Mouse (Mus musculus) heart, embryonic 15.5 days (tissue): ENCODE results near the gene Stox2. TPM values are rescaled to one million over a fixed set of nuclear protein-coding genes. Genes with fewer than 3 reads are reported as not detected.

Experiments used
- ATAC-seq: fragments of 200-750 bp; cut with Nextera tagmentation; replicated peaks from 2 replicates; pipeline ENCODE4 v1.8.0; 2017; ENCODE audit warnings: low read depth, moderate TSS enrichment; ENCODE audit not compliant: insufficient number of reproducible peaks, insufficient read depth, low FRiP score
- H3K27ac ChIP-seq: fragments of 300-500 bp; sonication (generic); 2 replicates; pipeline ENCODE4 v1.5.1; 2015; ENCODE audit warnings: mild to moderate bottlenecking, inconsistent platforms
- H3K27me3 ChIP-seq: fragments of 300-500 bp; sonication (generic); 2 replicates; pipeline ENCODE4 v1.6.1; 2015; ENCODE audit warnings: inconsistent platforms
- H3K36me3 ChIP-seq: fragments of 300-500 bp; sonication (generic); 2 replicates; pipeline ENCODE4 v1.6.1; 2015; ENCODE audit warnings: mild to moderate bottlenecking, inconsistent platforms
- H3K4me1 ChIP-seq: fragments of 300-500 bp; sonication (generic); replicated peaks from 2 replicates; pipeline ENCODE4 v1.6.1; 2015; ENCODE audit warnings: inconsistent platforms
- H3K4me2 ChIP-seq: fragments of 300-500 bp; sonication (generic); 2 replicates; pipeline ENCODE4 v1.6.1; 2015; ENCODE audit warnings: inconsistent platforms, mild to moderate bottlenecking, moderate library complexity
- H3K4me3 ChIP-seq: fragments of 300-500 bp; sonication (generic); 2 replicates; pipeline ENCODE4 v1.5.1; 2015; ENCODE audit warnings: mild to moderate bottlenecking, inconsistent platforms
- H3K9ac ChIP-seq: fragments of 300-500 bp; sonication (generic); 2 replicates; pipeline ENCODE4 v1.6.1; 2015; ENCODE audit warnings: mild to moderate bottlenecking, inconsistent platforms
- H3K9me3 ChIP-seq: fragments of 300-500 bp; sonication (generic); replicated peaks from 2 replicates; pipeline ENCODE4 v1.6.1; 2016; ENCODE audit warnings: inconsistent platforms
- WGBS: fragments of 180-500 bp; shearing (Covaris S2); methylation state at CpG from one replicate; pipeline ENCODE4 v1.1.7; 2015; ENCODE audit warnings: mixed read lengths; 5-methylcytosine and 5-hydroxymethylcytosine counted together
- polyA plus RNA-seq: library from polyadenylated mRNA; unstranded; fragments of >200 nt; fragmentation: Nextera tagmentation; extraction: Ambion mirVana; gene quantifications from 2 replicates; pipeline ENCODE4 v1.2.1, GENCODE M21; 2015

Gene Stox2
- polyA plus RNA-seq, 1 experiment from 2014 or later = 8.7 TPM

DNA sequence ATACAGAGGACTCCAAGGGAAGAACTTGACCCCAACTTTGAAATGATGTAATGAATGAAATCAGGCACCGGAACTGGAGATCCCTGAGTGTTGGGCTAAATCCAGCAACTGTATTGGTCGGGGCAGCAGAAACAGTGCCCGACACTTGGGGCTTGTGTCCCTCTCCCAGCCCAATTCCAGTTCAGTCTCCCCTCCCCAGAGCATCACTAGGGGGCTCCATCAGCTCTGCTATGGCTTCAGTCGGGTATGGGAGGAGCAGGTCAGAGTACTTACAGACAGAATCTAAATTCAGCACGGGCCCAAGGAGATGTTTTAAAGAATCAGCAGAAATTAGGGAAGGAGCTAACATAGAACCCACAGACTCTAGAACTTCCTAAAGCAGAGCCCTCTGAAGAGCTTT, 240.7 kb downstream of the Stox2 start:
- no peak overlapping the region for H3K4me2 ChIP-seq
- 80% methylated on average over 5 of the region's 5 CpGs for WGBS
- ATAC-seq = no peak

DNA sequence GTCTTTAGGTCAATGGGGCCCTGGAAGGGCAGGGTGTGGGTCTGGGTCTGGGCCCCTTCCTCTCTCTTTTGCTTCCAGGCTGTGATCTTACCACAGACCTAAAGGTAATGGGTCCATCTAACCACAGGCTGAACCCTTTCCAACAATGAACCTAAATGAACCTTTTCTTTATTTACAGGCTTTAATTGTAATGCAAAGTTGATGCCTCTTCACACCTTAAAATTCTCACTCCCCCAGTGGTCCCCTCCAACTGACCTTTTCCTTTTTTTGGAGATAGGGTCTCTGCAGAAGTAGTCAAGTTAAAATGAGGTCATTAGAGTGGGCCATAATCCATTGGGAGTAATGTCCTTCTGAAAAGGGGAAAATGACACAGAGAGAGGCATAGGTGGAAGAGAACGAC, 249.8 kb downstream of the Stox2 start:
- no peaks in the 10 kb centered on the region for H3K9me3 ChIP-seq
- WGBS = 88% methylated on average over 1 of the region's 1 CpGs
- ATAC-seq = no peak
- no peak overlapping the region for H3K9ac ChIP-seq
- H3K27me3 ChIP-seq = no peaks in the 10 kb centered on the region
- no peak overlapping the region for H3K27ac ChIP-seq
- peaks cover 24% of the 10 kb centered on the region for H3K36me3 ChIP-seq
- H3K4me3 ChIP-seq = no peak overlapping the region
- no peaks in the 10 kb centered on the region for H3K4me1 ChIP-seq
- no peak overlapping the region for H3K4me2 ChIP-seq

More for the DNA sequence above, 240.7 kb downstream of the Stox2 start:
- Histone ChIP-seq H3K9ac (no peak overlapping the region), H3K9me3 (no peaks in the 10 kb centered on the region; the same call in 1 of the 2 replicates), H3K4me1 (peaks cover 17% of the 10 kb centered on the region), H3K27me3 (no peaks in the 10 kb centered on the region), H3K27ac (no peak overlapping the region), H3K4me3 (no peak overlapping the region), H3K36me3 (0 out of 2 replicates have a peak, but pooled peaks cover 3% of the 10 kb centered on the region)

GRCm38 (mm10) chr8:47193321-47193996, 252.7 kb downstream of the Stox2 start:
- Histone ChIP-seq H3K27me3 (no peaks in the 10 kb centered on the region), H3K4me1 (no peaks in the 10 kb centered on the region), H3K27ac (no peak overlapping the region), H3K4me3 (no peak overlapping the region), H3K36me3 (peaks cover 27% of the 10 kb centered on the region), H3K9me3 (no peaks in the 10 kb centered on the region), H3K9ac (no peak overlapping the region), H3K4me2 (no peak overlapping the region)
- ATAC-seq = no peak
- WGBS = 91% methylated on average over 29 of the region's 29 CpGs

GRCm38 (mm10) chr8:47191444-47192365, 254.5 kb downstream of the Stox2 start:
- Histone ChIP-seq H3K27me3 (no peaks in the 10 kb centered on the region), H3K9ac (no peak overlapping the region), H3K36me3 (peaks cover 27% of the 10 kb centered on the region), H3K4me3 (no peak overlapping the region), H3K4me2 (no peak overlapping the region), H3K4me1 (no peaks in the 10 kb centered on the region), H3K27ac (no peak overlapping the region), H3K9me3 (no peaks in the 10 kb centered on the region)
- 90% methylated on average over 18 of the region's 18 CpGs for WGBS
- no peak for ATAC-seq

DNA sequence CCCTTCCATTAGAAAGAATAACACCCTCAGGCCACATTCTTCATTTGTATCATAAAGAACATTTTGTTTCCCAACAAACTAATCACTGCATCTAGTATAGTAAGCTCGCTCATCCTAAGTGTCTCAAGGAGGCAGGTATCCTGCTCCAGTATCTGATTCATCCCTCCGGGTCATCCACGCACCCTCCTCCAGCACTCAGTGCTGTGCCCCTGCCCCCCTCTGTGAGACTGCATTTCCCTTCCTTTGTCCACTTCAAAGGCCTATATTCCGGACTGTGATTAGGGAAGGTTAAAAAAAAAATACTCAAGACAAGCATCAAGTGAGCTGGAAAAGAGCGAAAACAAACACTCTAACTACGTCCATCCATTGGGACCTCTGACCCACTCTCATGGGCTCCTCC, 260.8 kb downstream of the Stox2 start:
- Histone ChIP-seq H3K4me3 (no peak overlapping the region), H3K36me3 (peaks cover 19% of the 10 kb centered on the region; the same call in 1 of the 2 replicates), H3K27ac (no peak overlapping the region), H3K9ac (no peak overlapping the region), H3K9me3 (no peaks in the 10 kb centered on the region), H3K4me1 (no peaks in the 10 kb centered on the region), H3K27me3 (no peaks in the 10 kb centered on the region), H3K4me2 (no peak overlapping the region)
- no peak for ATAC-seq
- 77% methylated on average over 6 of the region's 6 CpGs for WGBS

DNA sequence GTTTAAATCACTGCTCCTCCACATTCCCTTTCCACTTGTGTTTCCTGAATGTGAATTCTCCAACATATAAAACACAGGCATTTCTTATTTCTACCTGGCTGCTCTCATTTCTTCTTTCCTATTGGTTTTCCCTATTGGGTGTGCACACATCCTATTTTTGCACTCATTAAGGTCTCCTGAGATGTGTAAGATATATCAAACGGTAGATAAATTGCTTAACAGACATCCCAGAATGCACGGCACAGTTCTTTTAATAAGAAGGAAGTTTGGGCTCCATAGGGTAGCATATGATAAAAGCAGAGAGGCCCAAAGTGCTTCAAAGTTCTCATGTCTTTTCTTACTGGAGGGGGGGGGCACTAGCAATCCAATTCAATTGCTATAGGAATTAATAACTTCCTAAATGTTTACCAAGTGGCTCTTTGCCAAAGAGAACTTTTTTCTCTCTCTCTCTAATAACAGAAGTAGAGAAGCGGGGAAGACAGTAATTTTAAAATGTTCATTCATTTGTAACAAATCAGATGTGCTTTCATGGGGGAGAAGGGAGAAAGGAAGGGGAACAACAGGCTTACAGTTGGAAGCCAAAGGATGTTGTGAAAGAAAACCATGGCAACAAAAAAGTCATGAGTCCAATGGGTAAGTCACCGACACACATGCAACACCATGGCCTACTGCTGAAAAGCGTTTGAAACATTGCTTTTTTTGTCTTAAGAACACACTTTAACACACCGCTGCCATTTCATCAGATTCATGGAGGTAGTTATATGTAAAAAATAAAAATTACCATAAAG, 263.2 kb downstream of the Stox2 start:
- H3K4me3 ChIP-seq = no peak overlapping the region
- H3K27ac ChIP-seq = no peak overlapping the region
- 84% methylated on average over 6 of the region's 6 CpGs for WGBS
- no peak overlapping the region for H3K9ac ChIP-seq
- no peak overlapping the region for H3K4me2 ChIP-seq
- ATAC-seq = no peak
- no peaks in the 10 kb centered on the region for H3K9me3 ChIP-seq
- peaks cover 19% of the 10 kb centered on the region; the same call in 1 of the 2 replicates for H3K36me3 ChIP-seq
- H3K4me1 ChIP-seq = no peaks in the 10 kb centered on the region
- H3K27me3 ChIP-seq = no peaks in the 10 kb centered on the region

- H3K27ac ChIP-seq = no peak overlapping the region
- 66% methylated on average over 4 of the region's 4 CpGs for WGBS
- ATAC-seq = no peak
- no peaks in the 10 kb centered on the region for H3K9me3 ChIP-seq
- no peak overlapping the region for H3K4me2 ChIP-seq
- no peaks in the 10 kb centered on the region for H3K4me1 ChIP-seq
- no peak overlapping the region for H3K4me3 ChIP-seq
- H3K9ac ChIP-seq = no peak overlapping the region
- peaks cover 19% of the 10 kb centered on the region; the same call in 1 of the 2 replicates for H3K36me3 ChIP-seq
- no peaks in the 10 kb centered on the region for H3K27me3 ChIP-seq
Observed at GRCm38 (mm10) chr8:47182292-47182691, 263.9 kb downstream of the Stox2 start.

DNA sequence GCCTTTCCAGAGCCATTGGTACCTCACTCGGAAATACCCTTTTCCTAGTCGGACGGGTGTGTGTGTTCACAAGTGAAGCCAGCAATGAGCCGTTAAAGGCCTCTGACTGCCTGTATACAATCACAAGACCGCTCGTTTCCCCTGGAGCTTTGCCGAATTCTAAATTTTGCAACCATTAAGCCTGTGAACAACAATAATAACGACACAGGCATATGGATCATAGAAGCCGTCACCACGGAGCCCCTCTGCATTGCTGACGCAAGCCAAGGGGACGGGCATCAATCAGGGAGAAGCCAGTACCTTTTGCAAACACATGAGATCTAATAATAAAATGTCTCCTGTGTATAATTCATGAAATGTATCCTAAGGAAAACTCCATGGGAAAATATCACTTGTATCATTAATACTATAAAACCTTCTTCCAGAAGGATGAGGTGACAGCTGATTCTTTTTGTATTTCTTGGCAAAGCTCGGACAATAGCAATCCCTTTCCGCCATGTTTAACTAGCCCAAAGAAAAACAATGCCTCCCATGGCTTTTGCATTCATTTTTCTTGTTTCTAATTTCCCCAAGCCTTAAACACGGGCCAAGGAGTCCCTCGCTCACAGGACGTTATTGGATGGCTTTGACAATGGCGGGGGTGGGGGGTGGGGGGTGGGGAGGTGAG, 265.0 kb downstream of the Stox2 start:
- Histone ChIP-seq H3K9ac (no peak overlapping the region), H3K9me3 (no peaks in the 10 kb centered on the region), H3K4me1 (no peaks in the 10 kb centered on the region), H3K27ac (no peak overlapping the region), H3K27me3 (no peaks in the 10 kb centered on the region), H3K36me3 (peaks cover 14% of the 10 kb centered on the region; the same call in 1 of the 2 replicates), H3K4me3 (no peak overlapping the region), H3K4me2 (no peak overlapping the region)
- WGBS = 83% methylated on average over 18 of the region's 18 CpGs
- ATAC-seq = no peak

DNA sequence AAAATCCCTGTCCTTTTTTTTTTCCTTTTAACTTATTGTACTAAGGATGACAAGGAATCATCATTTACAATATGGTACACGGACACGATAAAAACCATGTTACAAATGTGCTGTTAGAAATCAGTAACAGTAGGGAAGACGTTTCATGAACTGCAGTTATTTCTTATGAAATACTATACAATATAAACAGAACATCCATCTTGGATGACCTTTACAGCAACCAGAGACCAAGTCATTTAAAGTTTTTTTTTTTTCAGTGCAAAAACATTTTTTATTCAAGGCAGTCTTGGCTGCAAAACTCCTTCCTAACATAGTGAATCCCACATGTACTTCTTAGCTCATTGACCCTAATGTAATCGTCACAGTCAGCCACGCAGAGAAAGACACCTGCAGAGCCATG, 266.0 kb downstream of the Stox2 start:
- no peak overlapping the region for H3K4me2 ChIP-seq
- H3K36me3 ChIP-seq = peaks cover 4% of the 10 kb centered on the region; the same call in 1 of the 2 replicates
- WGBS = 84% methylated on average over 5 of the region's 5 CpGs
- H3K9ac ChIP-seq = no peak overlapping the region
- H3K27ac ChIP-seq = no peak overlapping the region
- no peaks in the 10 kb centered on the region for H3K9me3 ChIP-seq
- no peak overlapping the region for H3K4me3 ChIP-seq
- ATAC-seq = no peak
- no peaks in the 10 kb centered on the region for H3K27me3 ChIP-seq
- H3K4me1 ChIP-seq = no peaks in the 10 kb centered on the region

DNA sequence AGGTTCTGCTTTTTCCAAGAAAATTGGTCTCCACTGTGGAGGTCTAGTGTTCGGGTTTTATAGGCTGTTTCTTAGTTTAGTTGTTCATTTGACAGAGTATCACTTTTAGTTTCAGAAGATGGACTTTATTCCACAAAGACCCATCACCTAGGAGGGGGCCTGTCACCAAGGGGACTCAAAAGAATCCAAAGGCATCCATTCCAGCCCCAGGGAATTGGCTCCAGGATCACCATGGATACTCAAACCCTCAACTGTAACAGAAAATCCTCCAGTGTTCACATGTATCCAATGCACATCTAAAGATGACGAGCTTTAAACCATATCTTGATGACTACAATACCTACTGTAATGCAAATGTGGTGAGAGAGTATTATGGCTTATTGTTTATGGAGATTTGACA, 267.4 kb downstream of the Stox2 start:
- H3K36me3 ChIP-seq = peaks cover 2% of the 10 kb centered on the region; the same call in 1 of the 2 replicates
- no peak overlapping the region for H3K9ac ChIP-seq
- no peaks in the 10 kb centered on the region for H3K9me3 ChIP-seq
- 85% methylated on average over 2 of the region's 2 CpGs for WGBS
- H3K4me2 ChIP-seq = no peak overlapping the region
- no peak for ATAC-seq
- H3K27me3 ChIP-seq = no peaks in the 10 kb centered on the region
- H3K4me1 ChIP-seq = no peaks in the 10 kb centered on the region
- no peak overlapping the region for H3K4me3 ChIP-seq
- H3K27ac ChIP-seq = no peak overlapping the region
